Mouse (Mus musculus): ENCODE data around the gene Tada2a.

GRCm38 (mm10) chr11:84090572-84090971, 38.8 kb downstream of the Tada2a start:
- no peak for TF ChIP-seq POLR2A (IDR thresholded peaks at IDR 0.05; ENCODE audit: borderline replicate concordance, insufficient read depth, low read length)
- no peak for TF ChIP-seq CTCF (IDR thresholded peaks at IDR 0.05; ENCODE audit: borderline replicate concordance, insufficient read depth, low read depth, low read length)

All from cerebellum, adult 2 months (tissue).